In the genomic region with DNA sequence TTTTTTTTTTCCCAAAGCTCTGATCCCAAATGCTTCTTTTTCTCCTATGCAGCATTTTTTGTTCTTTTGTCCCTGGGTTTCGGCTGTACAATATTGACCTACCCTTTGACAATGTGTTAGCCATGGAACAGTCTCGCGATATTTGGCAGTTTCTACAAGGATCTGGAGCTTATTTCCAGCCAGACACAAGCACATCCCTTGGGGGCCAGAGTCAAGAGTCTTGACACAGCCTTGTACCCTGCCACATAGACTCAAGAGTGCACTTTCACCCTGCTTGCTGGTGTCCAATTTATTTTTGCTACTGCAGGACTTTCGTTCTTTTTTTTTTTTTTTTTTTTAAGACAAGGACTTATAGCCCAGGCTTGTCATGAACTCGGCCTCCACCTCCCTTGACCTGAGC, we compare ENCODE assay signal across 9 mouse cellular contexts. TPM values are rescaled to one million over a fixed set of nuclear protein-coding genes. Genes with fewer than 3 reads are reported as not detected.
DNase-seq lines count a peak whose midpoint lies in the region; ATAC-seq and TF ChIP-seq lines count a peak whose summit lies in the region.
"Had no signal": no experiment of that assay in that cellular context is flagged by ENCODE, and none has a peak within 500 bp of the region (broad histone marks: within the 10 kb centered on the region; RNA-seq: fewer than 3 reads in every experiment).

No protein-coding gene starts in this region.

- H3K27ac ChIP-seq in lung, embryonic 15.5 days, result no peak overlapping the region
- H3K27ac ChIP-seq in hindbrain, embryonic 15.5 days (replicated peaks), result peak overlapping the region; percentile 92; the same call in 1 of the 2 replicates
- peak overlapping the region; percentile 86 for H3K27ac ChIP-seq in midbrain, postnatal 0 days (ENCODE audit: low read depth, low read length)

- peaks cover 17% of the 10 kb centered on the region for H3K4me1 ChIP-seq in lung, embryonic 15.5 days
- H3K4me1 ChIP-seq in hindbrain, embryonic 15.5 days (replicated peaks), result peaks cover 23% of the 10 kb centered on the region
- peaks cover 6% of the 10 kb centered on the region; the same call in 1 of the 2 replicates for H3K4me1 ChIP-seq in midbrain, postnatal 0 days (ENCODE audit: insufficient read depth, low read length)

- TF ChIP-seq CTCF in midbrain, postnatal 0 days (IDR thresholded peaks at IDR 0.05), result no peak

- H3K36me3 ChIP-seq in lung, embryonic 15.5 days, result peaks cover 49% of the 10 kb centered on the region
- H3K36me3 ChIP-seq in hindbrain, embryonic 15.5 days, result peaks cover 46% of the 10 kb centered on the region
- H3K36me3 ChIP-seq in midbrain, postnatal 0 days (ENCODE audit: insufficient read depth, low read length), result peaks cover 28% of the 10 kb centered on the region

- no peak for ATAC-seq in lung, embryonic 15.5 days (ENCODE audit: borderline replicate concordance, extremely low read depth, low FRiP score, low TSS enrichment)
- no peak for ATAC-seq in hindbrain, embryonic 15.5 days (ENCODE audit: low FRiP score, low read depth)
- ATAC-seq in midbrain, postnatal 0 days (ENCODE audit: low FRiP score), result no peak

- 80% methylated on average over 5 of the region's 5 CpGs for WGBS in lung, embryonic 15.5 days
- 87% methylated on average over 5 of the region's 5 CpGs for WGBS in hindbrain, embryonic 15.5 days
- 87% methylated on average over 5 of the region's 5 CpGs for WGBS in midbrain, postnatal 0 days

- H3K9me3 ChIP-seq in lung, embryonic 15.5 days, result no peaks in the 10 kb centered on the region
- no peaks in the 10 kb centered on the region for H3K9me3 ChIP-seq in hindbrain, embryonic 15.5 days
- no peaks in the 10 kb centered on the region for H3K9me3 ChIP-seq in midbrain, postnatal 0 days (ENCODE audit: low read length)

- H3K4me3 ChIP-seq in lung, embryonic 15.5 days, result peak overlapping the region; percentile 82
- H3K4me3 ChIP-seq in hindbrain, embryonic 15.5 days, result 0 out of 2 replicates have a peak overlapping the region, but pooled peaks have one; percentile 75
- peak overlapping the region; percentile 72; the same call in 1 of the 2 replicates for H3K4me3 ChIP-seq in midbrain, postnatal 0 days (ENCODE audit: low read depth, low read length)

- no peak overlapping the region for H3K9ac ChIP-seq in lung, embryonic 15.5 days
- peak overlapping the region; percentile 90; the same call in 1 of the 2 replicates for H3K9ac ChIP-seq in hindbrain, embryonic 15.5 days
- H3K9ac ChIP-seq in midbrain, postnatal 0 days (replicated peaks; ENCODE audit: low read length, poor library complexity, severe bottlenecking), result no peak overlapping the region

- H3K4me2 ChIP-seq in lung, embryonic 15.5 days, result peak overlapping the region; percentile 75
- peak overlapping the region; percentile 79 for H3K4me2 ChIP-seq in hindbrain, embryonic 15.5 days
- H3K4me2 ChIP-seq in midbrain, postnatal 0 days (ENCODE audit: low read depth, low read length, poor library complexity, severe bottlenecking), result peak overlapping the region; percentile 76

- H3K27me3 ChIP-seq in lung, embryonic 15.5 days, result no peaks in the 10 kb centered on the region
- no peaks in the 10 kb centered on the region for H3K27me3 ChIP-seq in hindbrain, embryonic 15.5 days
- no peaks in the 10 kb centered on the region for H3K27me3 ChIP-seq in midbrain, postnatal 0 days (ENCODE audit: insufficient read depth, low read length)

- peak; percentile 43 for DNase-seq in adrenal gland, postnatal 10 days
- no peak for DNase-seq in adrenal gland, postnatal 36 days
- no peak for DNase-seq in lung, postnatal 25 days (ENCODE audit: low spot score)
- no peak for DNase-seq in midbrain, postnatal 0 days (ENCODE audit: low spot score)
- no peak for DNase-seq in cerebellum, postnatal 14 days
- DNase-seq in kidney, postnatal 10 days, result no peak

RNA-seq across cellular contexts. Expression of gene Fam219b, which starts 1.0 kb away (rescaled TPM):
- 10 to 100 TPM; 19.6 to 23.4 TPM for total RNA-seq in adrenal gland, postnatal 10 days (2021)
- total RNA-seq in adrenal gland, postnatal 36 days (2021), result 10 to 100 TPM; 25.2 to 26.3 TPM
- 23.1 and 23.2 TPM in 2 replicates for polyA plus RNA-seq in lung, embryonic 15.5 days (2015; fragmentation: Nextera tagmentation; extraction: Ambion mirVana)
- polyA plus RNA-seq in hindbrain, embryonic 15.5 days (2015; fragmentation: Nextera tagmentation; extraction: Ambion mirVana), result 25.0 TPM in 2 replicates
- total RNA-seq in midbrain, postnatal 0 days (2014; rRNA removed), result 20.6 and 29.7 TPM in 2 replicates
- 24.8 and 25.6 TPM in 2 replicates for polyA plus RNA-seq in midbrain, postnatal 0 days (2015; fragmentation: Nextera tagmentation; extraction: Ambion mirVana)

RNA-seq across cellular contexts. Expression of gene Cox5a, which starts 15.3 kb away (rescaled TPM):
- total RNA-seq in adrenal gland, postnatal 10 days (2021), result 1,000 to 10,000 TPM; 1,277 to 1,442 TPM
- 100 to 1,000 TPM; 547 to 578 TPM for total RNA-seq in adrenal gland, postnatal 36 days (2021)
- polyA plus RNA-seq in lung, embryonic 15.5 days (2015; fragmentation: Nextera tagmentation; extraction: Ambion mirVana), result 516 and 522 TPM in 2 replicates
- polyA plus RNA-seq in hindbrain, embryonic 15.5 days (2015; fragmentation: Nextera tagmentation; extraction: Ambion mirVana), result 894 and 915 TPM in 2 replicates
- 250 and 266 TPM in 2 replicates for total RNA-seq in midbrain, postnatal 0 days (2014; rRNA removed)
- 1,115 and 1,120 TPM in 2 replicates for polyA plus RNA-seq in midbrain, postnatal 0 days (2015; fragmentation: Nextera tagmentation; extraction: Ambion mirVana)

RNA-seq across cellular contexts. Expression of gene Mpi, which starts 16.2 kb away (rescaled TPM):
- total RNA-seq in adrenal gland, postnatal 10 days (2021), result 10 to 100 TPM; 31.1 to 47.1 TPM
- 10 to 100 TPM; 37.0 to 39.6 TPM for total RNA-seq in adrenal gland, postnatal 36 days (2021)
- polyA plus RNA-seq in lung, embryonic 15.5 days (2015; fragmentation: Nextera tagmentation; extraction: Ambion mirVana), result 39.8 and 46.3 TPM in 2 replicates
- polyA plus RNA-seq in hindbrain, embryonic 15.5 days (2015; fragmentation: Nextera tagmentation; extraction: Ambion mirVana), result 74.7 and 75.9 TPM in 2 replicates
- 60.5 and 71.9 TPM in 2 replicates for total RNA-seq in midbrain, postnatal 0 days (2014; rRNA removed)
- polyA plus RNA-seq in midbrain, postnatal 0 days (2015; fragmentation: Nextera tagmentation; extraction: Ambion mirVana), result 57.2 and 61.2 TPM in 2 replicates

RNA-seq across cellular contexts. Expression of gene Scamp2, which starts 24.4 kb away (rescaled TPM):
- total RNA-seq in adrenal gland, postnatal 10 days (2021), result 10 to 100 TPM; 42.9 to 48.5 TPM
- total RNA-seq in adrenal gland, postnatal 36 days (2021), result 10 to 100 TPM; 56.4 to 56.9 TPM
- polyA plus RNA-seq in lung, embryonic 15.5 days (2015; fragmentation: Nextera tagmentation; extraction: Ambion mirVana), result 60.9 and 61.2 TPM in 2 replicates
- polyA plus RNA-seq in hindbrain, embryonic 15.5 days (2015; fragmentation: Nextera tagmentation; extraction: Ambion mirVana), result 48.6 and 48.9 TPM in 2 replicates
- total RNA-seq in midbrain, postnatal 0 days (2014; rRNA removed), result 34.5 and 47.4 TPM in 2 replicates
- polyA plus RNA-seq in midbrain, postnatal 0 days (2015; fragmentation: Nextera tagmentation; extraction: Ambion mirVana), result 41.1 and 41.2 TPM in 2 replicates

RNA-seq across cellular contexts. Expression of gene Rpp25, which starts 32.5 kb away (rescaled TPM):
- 1 to 10 TPM; 1.8 to 3.6 TPM for total RNA-seq in adrenal gland, postnatal 10 days (2021)
- 1 to 10 TPM; 1.4 to 4.0 TPM for total RNA-seq in adrenal gland, postnatal 36 days (2021)
- 2.2 and 2.9 TPM in 2 replicates for polyA plus RNA-seq in lung, embryonic 15.5 days (2015; fragmentation: Nextera tagmentation; extraction: Ambion mirVana)
- 17.7 and 18.0 TPM in 2 replicates for polyA plus RNA-seq in hindbrain, embryonic 15.5 days (2015; fragmentation: Nextera tagmentation; extraction: Ambion mirVana)
- 24.2 and 24.8 TPM in 2 replicates for total RNA-seq in midbrain, postnatal 0 days (2014; rRNA removed)
- polyA plus RNA-seq in midbrain, postnatal 0 days (2015; fragmentation: Nextera tagmentation; extraction: Ambion mirVana), result 26.5 and 34.5 TPM in 2 replicates
- polyA plus RNA-seq: activated CD4-positive, CD25-positive, alpha-beta regulatory T cell, adult 4 months had no signal
